Mouse (Mus musculus): ENCODE results near the gene Emc7. TPM values are rescaled to one million over a fixed set of nuclear protein-coding genes. Genes with fewer than 3 reads are reported as not detected.
A peak's percentile ranks its signal among the peaks of the same experiment; 100 is the strongest.

Emc7 gene
- polyA plus RNA-seq, 1 experiment: 14.5 TPM

- peak; percentile 80 for DNase-seq
- WGBS: 8% methylated on average over 6 of the region's 6 CpGs
- Histone ChIP-seq H3K4me3 (ENCODE audit: insufficient read depth, low read depth, low read length) (no peak overlapping the region), H3K27me3 (replicated peaks; ENCODE audit: control insufficient read depth, insufficient read depth, low read length) (no peaks in the 10 kb centered on the region), H3K27ac (ENCODE audit: insufficient read depth, low read depth, low read length) (no peak overlapping the region), H3K4me1 (ENCODE audit: control insufficient read depth, insufficient read depth, low read length) (peaks cover 5% of the 10 kb centered on the region; the same call in 1 of the 2 replicates), H3K36me3 (ENCODE audit: control insufficient read depth, insufficient read depth, low read length) (no peaks in the 10 kb centered on the region)
- peak; percentile 78 for TF ChIP-seq CTCF (conservative IDR thresholded peaks at IDR 0.05; ENCODE audit: insufficient read depth, insufficient read length, low read depth, low read length)
- no peak for TF ChIP-seq POLR2A (IDR thresholded peaks at IDR 0.05; ENCODE audit: low read depth, low read length)
Measured at GRCm38 (mm10) chr2:112501209-112501608, 46.4 kb downstream of the Emc7 start.

- peaks cover 4% of the 10 kb centered on the region; the same call in 1 of the 2 replicates for H3K4me1 ChIP-seq (ENCODE audit: control insufficient read depth, insufficient read depth, low read length)
- DNase-seq: no peak
- H3K36me3 ChIP-seq (ENCODE audit: control insufficient read depth, insufficient read depth, low read length): no peaks in the 10 kb centered on the region
- H3K27me3 ChIP-seq (replicated peaks; ENCODE audit: control insufficient read depth, insufficient read depth, low read length): no peaks in the 10 kb centered on the region
- H3K27ac ChIP-seq (ENCODE audit: insufficient read depth, low read depth, low read length): no peak overlapping the region
- 94% methylated on average over 6 of the region's 6 CpGs for WGBS
- no peak overlapping the region for H3K4me3 ChIP-seq (ENCODE audit: insufficient read depth, low read depth, low read length)
- no peak for TF ChIP-seq POLR2A (IDR thresholded peaks at IDR 0.05; ENCODE audit: low read depth, low read length)
- no peak for TF ChIP-seq CTCF (conservative IDR thresholded peaks at IDR 0.05; ENCODE audit: insufficient read depth, insufficient read length, low read depth, low read length)
Measured at GRCm38 (mm10) chr2:112503978-112504377, 49.2 kb downstream of the Emc7 start.

- 92% methylated on average over 5 of the region's 5 CpGs for WGBS
- no peak for TF ChIP-seq POLR2A (IDR thresholded peaks at IDR 0.05; ENCODE audit: low read depth, low read length)
- no peak overlapping the region for H3K27ac ChIP-seq (ENCODE audit: insufficient read depth, low read depth, low read length)
- H3K27me3 ChIP-seq (replicated peaks; ENCODE audit: control insufficient read depth, insufficient read depth, low read length): no peaks in the 10 kb centered on the region
- peaks cover 4% of the 10 kb centered on the region; the same call in 1 of the 2 replicates for H3K4me1 ChIP-seq (ENCODE audit: control insufficient read depth, insufficient read depth, low read length)
- no peak for DNase-seq
- no peak overlapping the region for H3K4me3 ChIP-seq (ENCODE audit: insufficient read depth, low read depth, low read length)
- no peaks in the 10 kb centered on the region for H3K36me3 ChIP-seq (ENCODE audit: control insufficient read depth, insufficient read depth, low read length)
Measured at GRCm38 (mm10) chr2:112506841-112507435, 52.1 kb downstream of the Emc7 start.

- Histone ChIP-seq H3K4me1 (ENCODE audit: control insufficient read depth, insufficient read depth, low read length) (peaks cover 4% of the 10 kb centered on the region; the same call in 1 of the 2 replicates), H3K36me3 (ENCODE audit: control insufficient read depth, insufficient read depth, low read length) (no peaks in the 10 kb centered on the region), H3K27me3 (replicated peaks; ENCODE audit: control insufficient read depth, insufficient read depth, low read length) (no peaks in the 10 kb centered on the region), H3K4me3 (ENCODE audit: insufficient read depth, low read depth, low read length) (no peak overlapping the region), H3K27ac (ENCODE audit: insufficient read depth, low read depth, low read length) (no peak overlapping the region)
- TF ChIP-seq POLR2A (IDR thresholded peaks at IDR 0.05; ENCODE audit: low read depth, low read length): no peak
- TF ChIP-seq CTCF (conservative IDR thresholded peaks at IDR 0.05; ENCODE audit: insufficient read depth, insufficient read length, low read depth, low read length): no peak
- DNase-seq: no peak
- 98% methylated on average over 1 of the region's 1 CpGs for WGBS
Measured at GRCm38 (mm10) chr2:112507444-112507843, 52.6 kb downstream of the Emc7 start.

- Histone ChIP-seq H3K36me3 (ENCODE audit: control insufficient read depth, insufficient read depth, low read length) (no peaks in the 10 kb centered on the region; the same call in 1 of the 2 replicates), H3K27me3 (replicated peaks; ENCODE audit: control insufficient read depth, insufficient read depth, low read length) (no peaks in the 10 kb centered on the region), H3K4me1 (ENCODE audit: control insufficient read depth, insufficient read depth, low read length) (peaks cover 4% of the 10 kb centered on the region; the same call in 1 of the 2 replicates), H3K27ac (ENCODE audit: insufficient read depth, low read depth, low read length) (no peak overlapping the region), H3K4me3 (ENCODE audit: insufficient read depth, low read depth, low read length) (no peak overlapping the region)
- TF ChIP-seq POLR2A (IDR thresholded peaks at IDR 0.05; ENCODE audit: low read depth, low read length): no peak
- no peak for TF ChIP-seq CTCF (conservative IDR thresholded peaks at IDR 0.05; ENCODE audit: insufficient read depth, insufficient read length, low read depth, low read length)
- WGBS: 94% methylated on average over 4 of the region's 4 CpGs
- DNase-seq: no peak
Measured at GRCm38 (mm10) chr2:112510140-112510539, 55.3 kb downstream of the Emc7 start.

GRCm38 (mm10) chr2:112513036-112513435 lies 58.2 kb downstream of the Emc7 start:
- H3K4me3 ChIP-seq (ENCODE audit: insufficient read depth, low read depth, low read length): no peak overlapping the region
- 100% methylated on average over 1 of the region's 1 CpGs for WGBS
- DNase-seq: no peak
- no peaks in the 10 kb centered on the region; the same call in 1 of the 2 replicates for H3K36me3 ChIP-seq (ENCODE audit: control insufficient read depth, insufficient read depth, low read length)
- 0 out of 2 replicates have a peak, but pooled peaks cover 4% of the 10 kb centered on the region for H3K4me1 ChIP-seq (ENCODE audit: control insufficient read depth, insufficient read depth, low read length)
- no peak overlapping the region for H3K27ac ChIP-seq (ENCODE audit: insufficient read depth, low read depth, low read length)
- TF ChIP-seq CTCF (conservative IDR thresholded peaks at IDR 0.05; ENCODE audit: insufficient read depth, insufficient read length, low read depth, low read length) (no peak), POLR2A (IDR thresholded peaks at IDR 0.05; ENCODE audit: low read depth, low read length) (no peak)
- H3K27me3 ChIP-seq (replicated peaks; ENCODE audit: control insufficient read depth, insufficient read depth, low read length): no peaks in the 10 kb centered on the region

GRCm38 (mm10) chr2:112516728-112517127 lies 61.9 kb downstream of the Emc7 start:
- Histone ChIP-seq H3K27ac (ENCODE audit: insufficient read depth, low read depth, low read length) (no peak overlapping the region), H3K4me1 (ENCODE audit: control insufficient read depth, insufficient read depth, low read length) (no peaks in the 10 kb centered on the region), H3K27me3 (replicated peaks; ENCODE audit: control insufficient read depth, insufficient read depth, low read length) (no peaks in the 10 kb centered on the region), H3K4me3 (ENCODE audit: insufficient read depth, low read depth, low read length) (no peak overlapping the region), H3K36me3 (ENCODE audit: control insufficient read depth, insufficient read depth, low read length) (no peaks in the 10 kb centered on the region; the same call in 1 of the 2 replicates)
- no peak for DNase-seq
- TF ChIP-seq POLR2A (IDR thresholded peaks at IDR 0.05; ENCODE audit: low read depth, low read length): no peak
- no peak for TF ChIP-seq CTCF (conservative IDR thresholded peaks at IDR 0.05; ENCODE audit: insufficient read depth, insufficient read length, low read depth, low read length)
- WGBS: 93% methylated on average over 3 of the region's 3 CpGs
